Mouse (Mus musculus): Measurements from ENCODE around the gene Dus2.
A peak's percentile ranks its signal among the peaks of the same experiment; 100 is the strongest.

DNA sequence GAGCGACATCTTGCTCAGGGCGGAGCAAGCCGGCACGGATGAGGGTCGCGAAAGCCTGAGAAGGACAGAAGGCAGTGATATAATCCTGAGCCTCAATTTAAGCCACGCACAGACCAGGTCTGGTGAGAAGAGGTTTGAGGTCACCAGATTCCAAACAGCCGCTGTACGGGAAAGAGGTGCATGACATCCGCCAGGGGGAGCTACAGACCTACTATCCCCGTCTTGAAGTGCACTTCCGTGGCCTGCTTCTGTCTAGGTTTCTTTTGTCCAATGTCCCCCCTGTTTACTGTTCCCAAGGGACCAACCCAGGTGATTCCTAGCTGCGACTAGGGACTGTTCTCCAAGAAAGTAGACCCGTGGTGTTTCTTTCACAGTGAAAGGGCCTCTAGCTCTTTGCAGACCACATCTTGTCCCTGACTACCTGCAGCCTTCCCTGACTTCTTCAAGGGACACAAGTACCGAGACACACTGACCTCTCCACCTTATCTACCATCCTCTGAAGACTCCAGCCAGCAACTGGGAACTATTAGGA lies at the start of gene Dus2:
- TF ChIP-seq EP300 (IDR thresholded peaks at IDR 0.05; ENCODE audit: insufficient read depth, low read depth, low read length) (peak; percentile 88), CTCF (IDR thresholded peaks at IDR 0.05) (peak; percentile 98), POLR2A (IDR thresholded peaks at IDR 0.05; ENCODE audit: insufficient read depth, low read depth, low read length) (no peak)
